Mouse (Mus musculus) c-Kit-negative CD71-positive TER-119-positive erythroid progenitor cells, embryonic 14.5 days (primary cell): ENCODE results near the gene Gm9821.

Experiments
- DNase-seq: peaks from one replicate; pipeline ENCODE4 v3.0.0-alpha.2; 2013; ENCODE audit warnings: low read depth, low spot score

The Gm9821 gene

DNA sequence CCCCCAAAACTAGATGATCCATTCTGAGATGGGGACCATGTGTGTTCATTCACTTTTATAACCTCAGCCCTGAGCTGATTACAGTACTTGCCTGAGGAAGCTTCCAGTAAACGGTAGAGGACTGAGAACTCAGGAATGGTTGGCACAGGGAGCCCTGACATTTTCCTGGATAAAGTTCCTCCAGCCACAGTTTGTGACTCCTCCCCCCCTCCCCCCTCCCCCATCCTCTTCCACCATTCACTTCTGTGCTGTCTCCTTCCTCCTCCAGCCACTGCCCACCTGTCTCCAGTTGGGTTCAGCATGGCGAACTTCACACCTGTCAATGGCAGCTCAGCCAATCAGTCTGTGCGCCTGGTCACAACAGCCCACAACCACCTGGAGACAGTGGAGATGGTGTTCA is 18.6 kb upstream of the Gm9821 start, which contains the start of gene Chrm4:
Chrm4 (plus strand) TSS at position 301 of the 400 bp plus-strand sequence.
- DNase-seq, result no peak

GRCm38 (mm10) chr2:91927826-91928533 is 17.5 kb upstream of the Gm9821 start:
- DNase-seq, result peak; percentile 49

DNA sequence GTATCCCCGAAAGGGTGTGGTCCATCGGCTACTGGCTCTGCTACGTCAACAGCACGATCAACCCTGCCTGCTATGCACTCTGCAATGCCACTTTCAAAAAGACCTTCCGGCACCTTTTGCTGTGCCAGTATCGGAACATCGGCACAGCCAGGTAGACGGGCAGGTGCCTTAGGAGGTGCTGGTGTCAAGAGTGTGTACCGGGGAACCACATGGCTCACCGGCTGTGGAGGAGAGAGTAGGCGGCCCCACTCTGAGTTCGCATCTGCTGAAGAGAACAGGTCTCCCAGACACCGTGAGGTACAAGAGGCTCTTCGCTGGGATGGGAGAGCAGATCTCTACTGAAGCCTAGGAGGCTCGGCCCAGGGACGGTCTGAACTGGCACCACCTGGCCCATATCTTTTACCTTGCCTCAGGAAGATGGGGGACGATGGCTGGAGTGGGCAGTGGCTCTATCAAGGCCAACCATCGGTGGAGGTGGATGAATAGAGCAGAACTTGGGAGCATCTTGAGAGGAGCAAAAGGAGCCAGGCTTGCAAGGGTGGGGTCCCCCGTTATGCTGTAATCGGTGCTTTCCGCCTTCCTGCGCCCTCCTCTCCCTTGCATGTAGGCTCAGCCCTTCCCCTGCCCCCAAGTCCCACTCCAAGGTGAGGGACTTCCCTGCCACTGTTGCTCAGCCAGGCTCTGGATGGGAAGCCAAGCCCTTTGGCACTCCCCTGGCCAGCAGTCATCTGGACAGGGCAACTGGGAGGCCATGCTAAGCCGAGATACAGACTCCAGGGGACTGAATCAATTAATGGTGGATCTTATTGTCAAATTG is 16.8 kb upstream of the Gm9821 start:
- no peak for DNase-seq

DNA sequence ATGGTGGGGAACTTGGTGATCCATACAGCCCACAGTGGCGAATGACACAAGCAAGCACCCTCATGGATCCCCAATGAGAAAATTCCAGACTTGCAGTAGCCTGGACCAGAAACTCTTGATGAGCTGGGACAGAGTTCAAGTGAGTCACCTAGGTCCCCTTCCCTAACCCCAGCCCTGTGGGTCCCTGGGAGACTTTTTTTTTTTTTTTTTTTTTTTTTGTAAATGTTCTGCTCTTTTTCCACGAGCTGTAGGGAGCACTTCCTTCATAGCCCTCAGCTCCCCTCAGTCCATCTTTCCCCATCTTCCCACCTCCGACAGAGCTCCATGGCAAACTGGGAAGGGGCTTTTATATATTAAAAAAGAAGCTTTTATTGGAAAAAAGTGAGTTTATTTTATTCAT is 16.0 kb upstream of the Gm9821 start:
- no peak for DNase-seq

DNA sequence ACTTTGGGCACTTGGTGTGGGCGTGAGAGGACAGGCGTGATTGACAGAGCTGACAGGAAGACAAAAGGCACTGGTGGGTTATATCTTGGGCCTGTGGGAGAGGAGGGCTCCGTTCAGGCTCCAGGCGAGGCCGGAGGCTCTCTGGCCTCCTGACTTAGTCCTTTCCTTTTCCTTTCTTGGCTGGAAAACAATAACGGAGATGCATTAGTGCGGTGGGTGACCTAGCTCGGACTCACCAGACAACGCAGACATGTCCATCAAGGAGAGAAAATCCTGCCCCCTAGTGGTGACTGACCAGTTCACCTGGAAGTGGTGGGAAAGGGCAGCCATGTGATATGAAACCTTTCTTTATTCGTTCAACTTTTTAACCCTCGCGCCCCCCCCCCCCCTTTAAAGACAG is 15.6 kb upstream of the Gm9821 start:
- DNase-seq, result peak; percentile 43

DNA sequence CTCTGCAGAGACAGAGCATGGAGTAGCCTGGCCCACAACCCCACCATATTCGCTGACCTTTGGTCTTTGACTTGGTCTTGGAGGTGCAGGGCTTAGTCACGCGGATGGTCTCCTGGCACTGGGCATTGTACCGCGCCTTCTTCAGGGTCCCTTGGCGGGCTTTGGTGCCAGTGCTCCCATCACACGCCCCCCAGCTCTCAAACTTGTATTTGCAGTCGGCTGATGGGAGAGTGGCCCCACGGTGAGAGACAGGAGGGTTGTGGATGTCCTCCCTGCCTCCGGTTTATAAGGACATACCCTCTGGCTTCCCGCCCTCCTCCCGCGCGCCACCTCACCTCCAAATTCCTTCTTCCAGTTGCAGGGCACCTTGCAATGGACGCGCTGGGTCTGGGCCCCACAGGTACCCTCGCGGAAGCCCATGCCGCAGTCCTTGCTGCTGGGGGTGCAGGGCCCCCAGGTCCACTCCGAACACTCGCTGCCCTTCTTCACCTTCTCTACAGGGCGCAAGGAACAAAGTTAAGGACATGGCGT is 14.7 kb upstream of the Gm9821 start:
- no peak for DNase-seq

DNA sequence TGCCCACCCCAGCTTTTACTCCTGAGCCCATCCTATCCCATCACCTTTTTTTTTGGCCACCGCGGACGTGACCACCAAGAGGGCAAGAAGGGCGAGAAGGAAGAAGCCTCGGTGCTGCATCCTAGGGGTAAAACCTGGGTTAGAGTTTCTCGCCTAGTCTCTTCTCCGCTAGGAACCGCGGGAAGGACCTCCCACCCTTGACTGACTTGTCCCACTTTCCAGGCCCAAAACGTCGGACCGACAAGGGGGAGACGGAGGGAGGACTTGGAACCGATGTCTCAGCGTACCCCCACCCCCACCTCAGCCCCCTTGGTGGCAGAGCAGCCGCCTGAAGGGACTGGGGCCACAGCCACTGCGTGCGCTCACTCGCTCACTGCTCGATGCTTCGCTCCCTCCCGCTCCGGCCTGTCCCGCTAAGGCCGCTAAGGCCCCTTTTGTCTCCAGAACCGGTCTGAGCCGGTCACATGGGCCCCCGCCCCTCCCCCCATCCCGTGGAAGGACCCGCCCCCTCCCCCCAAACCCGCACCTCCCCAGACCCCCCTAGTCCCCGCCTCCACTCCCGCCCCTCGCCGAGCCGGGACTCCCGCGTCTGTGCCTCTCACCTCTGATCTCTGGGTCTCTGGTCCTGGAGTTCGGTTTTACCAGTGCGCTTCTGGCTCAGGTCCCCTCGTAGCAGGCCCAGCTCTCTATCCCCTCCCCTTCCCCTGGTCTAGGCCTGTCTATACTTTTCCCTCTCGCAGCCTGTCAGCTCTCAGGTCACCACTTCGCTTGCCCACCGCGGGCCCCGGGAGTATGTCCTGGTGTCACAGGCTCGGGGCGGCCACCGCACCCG is 14.0 kb upstream of the Gm9821 start:
- DNase-seq, result no peak

DNA sequence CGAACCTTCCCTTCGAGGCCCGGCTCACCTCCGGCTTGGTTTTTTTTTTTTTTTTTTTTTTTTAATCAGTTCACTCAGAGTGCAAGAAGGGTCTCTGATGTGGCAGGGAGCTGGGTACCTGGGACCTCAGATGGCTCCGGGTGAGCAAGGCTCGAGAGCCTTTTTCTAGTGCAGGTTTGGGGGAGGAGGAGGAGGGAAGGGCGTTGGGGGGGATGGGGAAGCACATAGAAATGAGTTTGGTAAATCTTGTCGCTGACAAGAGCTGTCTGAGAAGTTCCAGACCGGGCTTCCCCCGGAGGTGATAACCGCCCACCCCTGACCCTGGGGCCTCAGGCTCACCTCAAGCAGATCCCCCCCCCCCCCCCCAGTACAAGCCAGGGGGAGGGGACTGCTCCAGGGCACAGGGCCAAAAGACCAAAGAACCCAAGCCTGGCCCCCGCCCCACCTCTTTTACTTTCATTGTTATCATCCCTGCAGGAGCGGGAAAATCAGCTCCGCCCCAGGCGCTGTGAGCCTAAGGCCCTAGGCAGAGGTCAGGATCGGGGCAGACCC is 13.3 kb upstream of the Gm9821 start, which contains the start of gene Mdk:
Mdk (minus strand) TSS at position 138 of the 552 bp plus-strand sequence.
- DNase-seq, result no peak

GRCm38 (mm10) chr2:91932737-91933350 is 12.7 kb upstream of the Gm9821 start:
- no peak for DNase-seq

- DNase-seq, result no peak
Observed at GRCm38 (mm10) chr2:91933471-91933870, 12.0 kb upstream of the Gm9821 start.

DNA sequence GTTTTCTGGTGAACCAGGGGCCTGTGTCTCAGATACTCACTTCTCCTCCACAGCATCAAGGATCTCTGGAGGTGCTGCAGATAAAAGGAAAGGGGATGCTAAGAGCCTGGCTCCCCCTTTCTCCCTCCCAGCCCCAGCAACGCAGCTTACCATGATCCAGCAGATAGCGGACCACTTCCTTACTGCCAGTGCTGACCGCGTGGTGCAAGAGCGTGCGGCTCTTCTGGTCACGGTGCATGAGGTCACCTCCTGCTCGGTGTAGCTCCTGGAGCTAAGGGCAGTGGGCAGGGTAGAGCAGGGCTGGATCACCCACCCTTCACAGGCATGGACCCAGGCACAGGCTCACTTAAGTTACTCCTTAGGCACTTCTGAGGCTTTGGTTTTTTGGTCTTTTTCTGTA is 11.5 kb upstream of the Gm9821 start:
- no peak for DNase-seq

GRCm38 (mm10) chr2:91934826-91935525 is 10.5 kb upstream of the Gm9821 start:
- no peak for DNase-seq

DNA sequence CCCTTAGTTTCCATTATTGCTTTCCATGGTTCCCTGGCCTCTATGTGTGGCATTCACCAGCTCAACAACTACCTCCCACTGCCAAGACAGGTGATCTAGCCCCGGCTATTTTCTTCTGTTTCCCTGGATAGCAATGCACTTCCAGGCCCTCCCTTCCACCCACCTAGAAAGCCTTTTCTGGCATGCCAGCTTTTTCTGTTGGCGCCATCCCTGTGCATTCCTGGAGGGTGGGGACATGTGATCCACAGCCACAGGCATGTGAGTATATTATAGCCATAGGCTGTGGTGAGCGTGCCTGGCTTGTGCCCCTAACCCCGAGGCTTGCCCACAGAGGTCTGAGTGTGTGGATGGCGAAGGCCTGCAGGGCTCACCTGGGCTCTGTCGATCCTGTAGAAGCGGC is 9.3 kb upstream of the Gm9821 start:
- no peak for DNase-seq

DNA sequence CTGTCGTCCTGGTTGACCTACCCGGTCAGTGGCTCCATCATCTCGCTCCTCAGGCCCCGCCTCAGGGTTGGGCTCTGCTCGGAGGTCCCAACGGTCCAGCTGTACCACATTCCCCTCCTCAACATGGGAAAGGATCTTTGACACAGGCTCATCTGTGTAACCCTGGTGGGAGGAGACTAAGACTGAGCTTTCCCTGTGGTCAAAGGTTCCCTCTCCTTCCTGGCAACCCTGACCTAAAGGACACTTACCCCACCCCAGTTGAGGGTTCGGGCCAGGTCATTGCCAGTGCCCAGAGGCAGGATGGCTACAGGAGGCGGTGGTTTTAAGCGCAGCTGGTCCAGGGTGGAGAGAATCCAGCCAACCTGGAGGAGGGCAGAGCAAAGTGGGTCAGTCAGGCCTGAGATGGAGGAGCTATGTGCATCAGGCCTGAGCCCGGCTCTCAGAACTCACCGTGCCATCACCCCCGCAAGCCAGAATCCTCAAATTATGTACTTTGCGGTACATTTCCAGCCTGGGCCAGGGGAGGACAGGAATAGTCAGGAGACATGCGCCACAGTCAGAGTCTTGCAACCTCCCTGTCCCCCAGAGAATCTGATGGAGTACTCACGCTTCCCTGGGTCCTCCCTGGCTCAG is 6.1 kb upstream of the Gm9821 start:
- DNase-seq, result no peak

- no peak for DNase-seq
Observed at GRCm38 (mm10) chr2:91942356-91942755, 3.1 kb upstream of the Gm9821 start.

GRCm38 (mm10) chr2:91944170-91944950 is 1.1 kb upstream of the Gm9821 start:
- no peak for DNase-seq

DNA sequence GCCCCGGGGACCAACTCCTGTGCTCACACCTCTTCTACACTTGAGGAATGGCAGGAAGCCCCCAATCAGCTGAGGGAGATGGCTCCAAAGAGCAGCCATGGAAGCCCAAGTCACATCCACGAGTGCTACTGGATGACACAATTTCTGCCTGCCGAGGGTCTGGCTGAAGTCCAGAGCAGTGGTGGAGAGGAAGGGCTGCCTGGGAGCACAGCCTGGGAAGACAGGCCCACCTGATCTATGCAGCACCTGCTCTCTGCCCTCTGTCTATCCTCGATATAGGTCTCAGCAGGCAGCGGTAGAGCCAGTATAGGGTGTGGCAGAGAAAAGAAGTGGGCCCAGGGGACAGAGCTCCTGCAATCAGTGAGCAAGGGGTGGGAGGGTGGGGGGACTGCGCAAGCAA is 1.3 kb downstream of the Gm9821 start:
- no peak for DNase-seq

DNA sequence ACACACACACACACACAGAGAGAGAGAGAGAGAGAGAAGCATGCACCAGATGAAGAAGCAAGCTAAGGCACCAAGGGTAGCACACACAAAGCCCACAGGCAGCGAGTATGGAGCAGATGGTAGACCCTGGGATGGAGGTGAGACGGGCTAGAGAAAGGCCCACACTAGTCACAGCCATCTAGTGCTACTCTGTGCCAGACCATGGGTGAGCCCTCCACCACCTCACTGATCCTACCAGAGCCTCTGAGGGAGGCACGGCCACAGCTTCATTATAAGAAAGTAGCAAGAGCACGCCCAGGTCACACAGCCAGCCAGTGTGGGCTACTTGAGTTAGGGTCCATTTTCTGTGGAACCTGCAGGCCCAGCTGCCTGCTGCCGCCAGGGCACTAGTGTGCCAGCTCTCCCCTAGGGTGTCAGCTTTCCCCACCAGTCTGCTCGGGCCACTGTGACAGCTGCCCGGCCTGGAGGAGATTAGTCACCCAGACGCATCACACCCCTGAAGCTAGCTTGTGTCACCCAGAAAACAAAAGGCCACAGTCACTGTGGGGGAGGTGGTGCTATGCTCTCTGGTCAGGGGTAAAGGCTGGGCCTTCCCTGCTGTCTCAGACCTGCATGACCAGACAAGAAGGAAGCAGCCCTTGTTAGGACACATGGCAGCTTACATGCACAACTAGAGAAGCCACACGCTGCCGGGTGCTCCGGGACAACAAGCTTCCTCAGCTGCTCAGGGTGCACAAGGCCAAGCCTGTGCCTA is 2.1 kb downstream of the Gm9821 start:
- no peak for DNase-seq

- DNase-seq, result no peak
Observed at GRCm38 (mm10) chr2:91948151-91948509, 2.6 kb downstream of the Gm9821 start.
